Mouse (Mus musculus): ENCODE measurements around the gene Ccdc28b.

Gene Ccdc28b

GRCm38 (mm10) chr4:129584884-129585608 lies 38.7 kb downstream of the Ccdc28b start:
- peak; percentile 72 for DNase-seq (ENCODE audit: low spot score)

DNA sequence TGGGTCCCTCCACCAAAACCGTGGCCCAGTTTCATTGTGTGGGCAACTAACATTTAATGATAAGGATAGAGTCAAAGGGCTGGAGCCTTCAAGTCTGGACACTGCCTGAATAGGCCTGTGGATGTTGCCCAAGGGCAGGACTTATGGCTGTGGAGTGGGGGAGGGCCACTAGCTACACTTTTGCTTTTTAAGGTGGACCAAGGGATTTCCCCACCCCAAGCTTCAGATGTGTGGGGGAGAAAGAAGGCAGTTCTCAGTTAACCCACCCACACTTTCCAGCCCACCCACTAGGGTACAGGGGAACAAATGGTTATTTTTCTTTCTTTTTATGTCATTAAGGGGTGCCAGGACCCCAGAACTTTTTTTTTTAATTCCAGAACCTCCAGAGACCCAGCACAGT lies 39.4 kb downstream of the Ccdc28b start:
- DNase-seq (ENCODE audit: low spot score): no peak

DNA sequence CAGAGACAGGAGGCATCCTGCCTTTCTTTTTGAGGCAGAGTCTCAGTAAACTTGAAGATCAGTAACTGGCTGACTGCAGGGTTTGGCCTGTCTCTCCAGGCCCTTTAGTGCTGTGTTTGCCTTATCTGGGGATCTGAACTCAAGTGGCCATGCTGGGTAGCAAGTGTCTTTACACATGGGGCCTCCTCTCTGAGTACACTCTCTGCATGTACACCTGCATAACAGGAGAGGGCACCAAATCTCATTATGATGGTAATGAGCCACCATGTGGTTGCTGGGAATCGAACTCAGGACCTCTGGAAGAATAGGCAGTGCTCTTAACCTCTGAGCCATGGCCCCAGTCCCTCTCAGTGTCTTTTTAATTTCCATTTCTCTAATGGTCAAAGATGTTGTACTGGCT lies 41.5 kb downstream of the Ccdc28b start:
- no peak for DNase-seq (ENCODE audit: low spot score)

- DNase-seq (ENCODE audit: low spot score): no peak
Observed at GRCm38 (mm10) chr4:129580347-129580746, 43.4 kb downstream of the Ccdc28b start.

- DNase-seq (ENCODE audit: low spot score): no peak
Observed at GRCm38 (mm10) chr4:129578466-129578865, 45.3 kb downstream of the Ccdc28b start, which contains the start of gene Fam167b. Fam167b (minus strand) TSS chr4:129578549.

GRCm38 (mm10) chr4:129577688-129578087 lies 46.1 kb downstream of the Ccdc28b start:
- DNase-seq (ENCODE audit: low spot score): no peak

GRCm38 (mm10) chr4:129576863-129577491 lies 46.8 kb downstream of the Ccdc28b start:
- peak; percentile 45 for DNase-seq (ENCODE audit: low spot score)

DNA sequence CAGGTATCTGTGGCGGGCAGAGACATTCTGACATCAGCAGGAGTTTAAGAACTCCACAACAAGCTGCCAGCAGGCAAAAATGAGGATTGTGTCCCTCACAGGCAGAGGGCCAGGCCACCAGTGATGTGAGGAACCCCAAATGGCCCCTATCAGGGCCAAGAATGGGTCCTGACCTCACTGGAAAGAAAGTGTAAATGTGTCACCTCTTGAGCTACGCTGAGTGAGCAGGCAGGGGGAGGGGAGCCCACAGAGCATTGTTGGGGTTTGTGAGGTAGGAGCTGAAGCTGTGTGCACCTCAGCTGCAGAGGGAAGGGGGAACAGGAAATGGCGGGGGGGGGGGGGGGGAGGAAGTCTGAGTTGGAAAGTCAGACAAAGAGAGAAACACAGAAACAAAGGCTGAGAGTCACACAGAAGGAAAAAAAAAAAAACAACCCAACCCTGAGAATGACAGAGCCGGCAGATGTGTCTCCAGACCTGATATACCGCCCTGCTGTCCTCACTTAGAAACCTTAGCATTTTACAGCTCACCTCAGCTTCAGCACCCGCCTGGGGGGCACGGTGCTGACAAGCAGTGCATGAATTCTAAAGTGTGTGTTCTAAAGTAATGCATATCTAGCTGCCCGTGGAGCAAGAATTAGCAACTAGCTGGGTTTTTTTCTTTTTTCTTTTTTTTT lies 48.4 kb downstream of the Ccdc28b start:
- peak; percentile 75 for DNase-seq (ENCODE audit: low spot score)

GRCm38 (mm10) chr4:129573430-129573829 lies 50.3 kb downstream of the Ccdc28b start, which contains the start of gene Lck:
Lck (minus strand) TSS chr4:129573641.
- DNase-seq (ENCODE audit: low spot score): peak; percentile 23

DNA sequence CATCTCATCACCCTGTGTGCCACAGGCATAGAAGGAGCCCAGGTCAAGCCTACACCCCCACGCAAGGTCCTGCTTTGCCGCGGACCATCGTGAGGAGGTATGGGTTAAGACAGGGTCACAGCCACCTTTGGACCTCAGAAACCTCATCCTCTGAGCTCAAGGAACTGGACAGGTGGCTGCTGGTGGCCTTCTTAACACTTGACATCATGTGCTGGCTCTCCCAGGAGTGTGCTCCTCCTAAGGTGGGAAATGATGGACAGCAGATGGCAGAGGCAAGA lies 50.7 kb downstream of the Ccdc28b start:
- no peak for DNase-seq (ENCODE audit: low spot score)

GRCm38 (mm10) chr4:129572236-129573092 lies 51.3 kb downstream of the Ccdc28b start:
- DNase-seq (ENCODE audit: low spot score): no peak

GRCm38 (mm10) chr4:129571551-129572084 lies 52.1 kb downstream of the Ccdc28b start:
- DNase-seq (ENCODE audit: low spot score): no peak

GRCm38 (mm10) chr4:129570028-129570427 lies 53.7 kb downstream of the Ccdc28b start:
- no peak for DNase-seq (ENCODE audit: low spot score)
